Mouse (Mus musculus) intestine, embryonic 16.5 days (tissue): ENCODE results near the gene Megf11. TPM values are rescaled to one million over a fixed set of nuclear protein-coding genes. Genes with fewer than 3 reads are reported as not detected.
A peak's percentile ranks its signal among the peaks of the same experiment; 100 is the strongest.

ENCODE experiments used
- ATAC-seq: fragments of 200-750 bp; cut with Nextera tagmentation; 2 replicates; pipeline ENCODE4 v1.8.0; 2017; ENCODE audit warnings: moderate TSS enrichment, moderate library complexity
- H3K27ac ChIP-seq: fragments of 300-500 bp; sonication (generic); 2 replicates; pipeline ENCODE4 v1.5.1; 2014; ENCODE audit warnings: mild to moderate bottlenecking, low read length
- H3K27me3 ChIP-seq: fragments of 300-500 bp; sonication (generic); replicated peaks from 2 replicates; pipeline ENCODE4 v1.6.1; 2014; ENCODE audit warnings: low read length, control low read depth, mixed read lengths; ENCODE audit not compliant: control insufficient read depth, insufficient read depth
- H3K36me3 ChIP-seq: fragments of 300-500 bp; sonication (generic); 2 replicates; pipeline ENCODE4 v1.6.1; 2014; ENCODE audit warnings: low read length, control low read depth; ENCODE audit not compliant: control insufficient read depth, insufficient read depth
- H3K4me1 ChIP-seq: fragments of 300-500 bp; sonication (generic); 2 replicates; pipeline ENCODE4 v1.6.1; 2014; ENCODE audit warnings: low read length, control low read depth, mixed read lengths; ENCODE audit not compliant: control insufficient read depth, insufficient read depth
- H3K4me2 ChIP-seq: fragments of 300-500 bp; sonication (generic); 2 replicates; pipeline ENCODE4 v1.6.1; 2014; ENCODE audit warnings: low read depth, low read length, control low read depth
- H3K4me3 ChIP-seq: fragments of 300-500 bp; sonication (generic); 2 replicates; pipeline ENCODE4 v1.5.1; 2014; ENCODE audit warnings: mild to moderate bottlenecking, low read length
- H3K9ac ChIP-seq: fragments of 300-500 bp; sonication (generic); 2 replicates; pipeline ENCODE4 v1.6.1; 2014; ENCODE audit warnings: low read depth, low read length
- H3K9me3 ChIP-seq: fragments of 300-500 bp; sonication (generic); 2 replicates; pipeline ENCODE4 v1.6.1; 2016; ENCODE audit warnings: low read length, control low read depth; ENCODE audit not compliant: control insufficient read depth
- WGBS: fragments of 180-500 bp; shearing (Covaris S2); extraction: QIAGEN DNeasy Blood & Tissue Kit; methylation state at CpG from one replicate; pipeline ENCODE4 v1.1.7; 2014; 5-methylcytosine and 5-hydroxymethylcytosine counted together
- polyA plus RNA-seq: library from polyadenylated mRNA; unstranded; fragments of >200 nt; fragmentation: Nextera tagmentation; extraction: Ambion mirVana; gene quantifications from 2 replicates; pipeline ENCODE4 v1.2.1, GENCODE M21; 2015

Gene Megf11
- polyA plus RNA-seq, 1 experiment from 2014 or later = 0.76 TPM

- Histone ChIP-seq H3K4me2 (no peak overlapping the region), H3K9me3 (no peaks in the 10 kb centered on the region), H3K36me3 (no peaks in the 10 kb centered on the region), H3K9ac (no peak overlapping the region), H3K27ac (no peak overlapping the region), H3K27me3 (no peaks in the 10 kb centered on the region), H3K4me3 (no peak overlapping the region), H3K4me1 (peaks cover 3% of the 10 kb centered on the region; the same call in 1 of the 2 replicates)
- WGBS = 52% methylated on average over 2 of the region's 2 CpGs
- ATAC-seq = no peak
Measured at GRCm38 (mm10) chr9:64649892-64650291, 264.5 kb downstream of the Megf11 start.

- no peak overlapping the region for H3K9ac ChIP-seq
- H3K4me3 ChIP-seq = no peak overlapping the region
- no peaks in the 10 kb centered on the region for H3K27me3 ChIP-seq
- no peak overlapping the region for H3K4me2 ChIP-seq
- ATAC-seq = no peak
- no peak overlapping the region for H3K27ac ChIP-seq
- peaks cover 3% of the 10 kb centered on the region; the same call in 1 of the 2 replicates for H3K4me1 ChIP-seq
- WGBS = 91% methylated on average over 1 of the region's 1 CpGs
- H3K9me3 ChIP-seq = no peaks in the 10 kb centered on the region
- no peaks in the 10 kb centered on the region for H3K36me3 ChIP-seq
Measured at GRCm38 (mm10) chr9:64651181-64651580, 265.8 kb downstream of the Megf11 start.

DNA sequence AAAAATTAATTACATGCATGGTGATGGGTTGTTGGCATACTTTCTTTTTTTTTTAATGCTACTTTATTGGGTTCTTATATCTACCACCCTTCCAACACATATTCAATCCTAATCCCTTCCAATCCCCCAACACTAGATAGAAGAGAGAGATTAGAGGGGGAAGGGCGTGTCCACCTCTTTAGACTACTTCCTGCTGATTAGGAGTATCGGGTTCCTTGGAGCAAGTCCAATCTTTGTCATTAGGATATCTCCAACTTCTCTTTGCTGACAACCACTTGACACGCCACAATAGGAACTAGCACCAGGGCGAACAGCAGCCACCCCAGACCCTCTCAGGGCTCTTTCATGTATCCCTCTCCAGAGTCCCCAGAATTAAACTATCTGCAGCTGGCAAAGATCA, 266.3 kb downstream of the Megf11 start:
- H3K4me3 ChIP-seq = no peak overlapping the region
- H3K4me1 ChIP-seq = peaks cover 3% of the 10 kb centered on the region; the same call in 1 of the 2 replicates
- no peak overlapping the region for H3K9ac ChIP-seq
- no peak overlapping the region for H3K27ac ChIP-seq
- no peaks in the 10 kb centered on the region for H3K36me3 ChIP-seq
- WGBS = 57% methylated on average over 4 of the region's 4 CpGs
- no peak overlapping the region for H3K4me2 ChIP-seq
- H3K9me3 ChIP-seq = no peaks in the 10 kb centered on the region
- no peaks in the 10 kb centered on the region for H3K27me3 ChIP-seq
- ATAC-seq = 0 out of 2 replicates have a peak, but pooled peaks have one; percentile 27

DNA sequence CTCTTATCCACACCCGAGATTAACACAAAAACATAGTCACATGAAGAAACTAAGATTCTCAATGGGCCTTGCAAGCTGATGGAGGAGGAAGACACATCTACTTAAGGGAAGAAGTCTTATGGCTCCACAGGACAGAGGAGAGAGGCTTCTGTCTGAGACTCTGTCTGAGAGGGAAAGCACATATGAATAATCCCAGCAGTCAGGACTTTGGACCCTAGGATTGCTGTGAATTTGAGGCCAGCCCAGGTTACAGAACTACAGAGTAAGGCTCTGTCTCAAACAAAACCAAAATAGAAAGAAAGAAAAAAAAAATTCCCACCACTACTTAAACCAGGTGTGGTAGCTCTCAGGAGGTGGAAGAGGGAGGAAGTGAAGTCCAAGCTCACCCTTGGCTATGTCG, 266.7 kb downstream of the Megf11 start:
- no peak overlapping the region for H3K4me2 ChIP-seq
- no peaks in the 10 kb centered on the region for H3K36me3 ChIP-seq
- H3K4me3 ChIP-seq = no peak overlapping the region
- no peak overlapping the region for H3K9ac ChIP-seq
- no peaks in the 10 kb centered on the region for H3K27me3 ChIP-seq
- ATAC-seq = peak; percentile 75
- H3K4me1 ChIP-seq = peaks cover 3% of the 10 kb centered on the region; the same call in 1 of the 2 replicates
- no peak overlapping the region for H3K27ac ChIP-seq
- H3K9me3 ChIP-seq = no peaks in the 10 kb centered on the region
- WGBS = 51% methylated on average over 2 of the region's 2 CpGs

DNA sequence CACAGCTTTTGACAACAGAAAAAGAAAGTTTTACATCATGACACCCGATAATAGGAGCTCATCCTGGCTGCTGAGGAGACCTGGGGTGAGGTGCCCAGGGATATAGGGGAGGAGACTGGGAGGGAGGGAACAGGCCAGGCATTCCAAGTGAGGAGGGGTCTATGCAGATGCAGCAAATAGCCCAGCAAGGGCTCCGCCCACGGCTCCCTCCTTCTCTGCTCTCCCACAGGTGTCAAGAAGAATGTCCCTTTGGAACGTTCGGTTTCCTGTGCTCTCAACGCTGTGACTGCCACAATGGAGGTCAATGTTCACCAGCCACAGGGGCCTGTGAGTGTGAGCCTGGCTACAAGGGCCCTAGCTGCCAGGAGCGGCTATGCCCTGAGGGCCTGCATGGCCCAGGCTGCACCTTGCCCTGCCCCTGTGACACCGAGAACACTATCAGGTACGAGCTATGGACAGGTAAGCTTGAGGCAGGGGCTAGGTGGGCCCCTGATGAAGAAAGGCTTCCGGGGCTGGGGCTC, 267.5 kb downstream of the Megf11 start:
- no peaks in the 10 kb centered on the region for H3K36me3 ChIP-seq
- peaks cover 3% of the 10 kb centered on the region; the same call in 1 of the 2 replicates for H3K4me1 ChIP-seq
- no peak overlapping the region for H3K27ac ChIP-seq
- ATAC-seq = peak; percentile 47; the same call in 1 of the 2 replicates
- H3K4me2 ChIP-seq = no peak overlapping the region
- no peak overlapping the region for H3K9ac ChIP-seq
- 58% methylated on average over 10 of the region's 10 CpGs for WGBS
- no peaks in the 10 kb centered on the region for H3K27me3 ChIP-seq
- H3K9me3 ChIP-seq = no peaks in the 10 kb centered on the region
- no peak overlapping the region for H3K4me3 ChIP-seq

DNA sequence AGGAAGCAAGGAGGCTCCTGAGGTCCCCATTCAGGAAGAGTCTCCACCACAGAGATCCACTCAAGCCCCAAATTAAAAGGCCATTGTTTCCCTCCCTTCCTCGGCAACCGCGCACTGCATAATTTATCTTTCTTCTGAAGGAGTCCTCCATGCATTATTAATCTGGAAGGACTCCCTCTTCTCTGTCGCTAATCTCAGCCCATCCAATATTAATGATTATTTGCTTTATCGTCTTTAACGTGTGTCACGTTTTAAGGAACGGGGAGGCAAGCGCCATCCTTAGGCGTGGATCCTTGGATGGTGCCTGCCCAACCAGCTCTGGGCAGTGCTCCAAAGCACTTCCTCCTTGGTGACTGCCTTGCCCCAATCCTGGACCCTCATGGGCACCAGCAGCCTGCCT, 269.3 kb downstream of the Megf11 start:
- WGBS = 80% methylated on average over 10 of the region's 10 CpGs
- H3K4me3 ChIP-seq = no peak overlapping the region
- no peak for ATAC-seq

DNA sequence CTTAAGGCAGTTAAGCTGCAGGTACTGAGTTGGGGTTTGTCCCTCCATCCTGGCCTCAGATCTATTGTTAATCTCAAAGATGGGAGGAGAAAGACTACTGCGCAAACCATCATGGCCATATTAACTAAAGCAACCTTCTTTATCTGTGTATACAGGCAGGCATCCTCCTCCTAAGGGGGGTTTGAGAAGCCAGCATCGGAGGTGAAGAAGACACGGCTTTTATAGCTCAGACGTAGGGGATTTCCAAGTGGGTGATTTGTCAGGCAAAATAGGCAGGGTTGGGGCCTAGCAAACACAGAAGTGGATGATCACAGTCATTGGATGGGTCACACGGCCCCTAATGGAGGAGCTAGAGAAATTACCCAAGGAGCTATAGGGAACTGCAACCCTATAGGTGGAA, 271.2 kb downstream of the Megf11 start:
- Histone ChIP-seq H3K4me1 (peaks cover 3% of the 10 kb centered on the region; the same call in 1 of the 2 replicates), H3K27me3 (no peaks in the 10 kb centered on the region), H3K27ac (no peak overlapping the region), H3K4me2 (no peak overlapping the region), H3K36me3 (no peaks in the 10 kb centered on the region), H3K9me3 (no peaks in the 10 kb centered on the region), H3K9ac (no peak overlapping the region), H3K4me3 (no peak overlapping the region)
- no peak for ATAC-seq
- 83% methylated on average over 5 of the region's 5 CpGs for WGBS

More for the DNA sequence above, 269.3 kb downstream of the Megf11 start:
- Histone ChIP-seq H3K4me1 (peaks cover 3% of the 10 kb centered on the region; the same call in 1 of the 2 replicates), H3K9ac (no peak overlapping the region), H3K4me2 (no peak overlapping the region), H3K36me3 (no peaks in the 10 kb centered on the region), H3K27me3 (no peaks in the 10 kb centered on the region), H3K9me3 (no peaks in the 10 kb centered on the region), H3K27ac (no peak overlapping the region)

DNA sequence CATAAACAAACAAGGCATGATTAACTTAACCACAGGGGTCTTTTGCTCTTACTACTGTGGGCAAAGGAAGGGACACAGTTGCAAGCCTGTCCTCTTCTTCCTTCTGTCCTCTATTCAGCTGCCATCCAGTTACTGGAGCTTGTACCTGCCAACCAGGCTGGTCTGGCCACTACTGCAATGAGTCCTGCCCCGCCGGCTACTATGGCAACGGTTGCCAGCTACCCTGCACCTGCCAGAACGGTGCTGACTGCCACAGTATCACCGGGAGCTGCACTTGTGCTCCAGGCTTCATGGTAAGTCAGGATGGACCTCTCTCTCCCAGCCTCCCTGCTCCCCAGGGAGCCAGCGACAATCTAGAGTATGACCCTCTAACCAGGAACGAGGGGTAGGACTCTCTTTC, 274.8 kb downstream of the Megf11 start:
- no peak for ATAC-seq
- Histone ChIP-seq H3K4me3 (no peak overlapping the region), H3K36me3 (no peaks in the 10 kb centered on the region), H3K9ac (no peak overlapping the region), H3K4me2 (no peak overlapping the region), H3K4me1 (no peaks in the 10 kb centered on the region), H3K9me3 (no peaks in the 10 kb centered on the region), H3K27me3 (no peaks in the 10 kb centered on the region), H3K27ac (no peak overlapping the region)
- WGBS = 69% methylated on average over 7 of the region's 7 CpGs

GRCm38 (mm10) chr9:64664612-64665011, 279.2 kb downstream of the Megf11 start:
- ATAC-seq = no peak
- H3K9me3 ChIP-seq = no peaks in the 10 kb centered on the region
- no peak overlapping the region for H3K27ac ChIP-seq
- H3K9ac ChIP-seq = no peak overlapping the region
- no peak overlapping the region for H3K4me3 ChIP-seq
- H3K4me2 ChIP-seq = no peak overlapping the region
- H3K27me3 ChIP-seq = no peaks in the 10 kb centered on the region
- H3K4me1 ChIP-seq = peaks cover 5% of the 10 kb centered on the region; the same call in 1 of the 2 replicates
- 10% methylated on average over 1 of the region's 1 CpGs for WGBS
- no peaks in the 10 kb centered on the region for H3K36me3 ChIP-seq

DNA sequence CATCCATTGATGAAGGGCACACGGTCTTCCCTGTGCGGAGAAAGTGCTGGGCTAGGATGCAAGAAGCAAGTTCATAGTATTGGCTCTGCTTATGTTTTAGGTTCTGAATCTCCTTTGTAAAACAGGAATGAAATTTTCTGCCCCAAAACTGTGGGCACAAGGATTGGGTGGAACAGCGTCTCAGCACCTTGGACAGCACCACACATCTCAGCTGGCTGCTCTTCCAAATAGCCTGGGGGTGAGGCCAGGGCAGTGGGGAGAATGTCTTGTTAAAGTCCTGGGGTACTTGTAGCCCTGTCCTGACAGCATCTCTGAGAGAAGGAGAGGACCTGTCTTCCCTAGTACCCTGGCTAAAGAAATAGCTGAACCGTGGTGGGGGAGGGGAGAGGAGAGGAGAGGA, 281.1 kb downstream of the Megf11 start:
- Histone ChIP-seq H3K27me3 (no peaks in the 10 kb centered on the region), H3K4me2 (no peak overlapping the region), H3K9ac (no peak overlapping the region), H3K9me3 (no peaks in the 10 kb centered on the region), H3K27ac (no peak overlapping the region), H3K4me1 (peaks cover 8% of the 10 kb centered on the region), H3K4me3 (no peak overlapping the region), H3K36me3 (no peaks in the 10 kb centered on the region)
- WGBS = 34% methylated on average over 4 of the region's 4 CpGs
- ATAC-seq = no peak
